Mouse (Mus musculus): Measurements from ENCODE around the gene Znhit1. TPM values are rescaled to one million over a fixed set of nuclear protein-coding genes. Genes with fewer than 3 reads are reported as not detected.

The Znhit1 gene
- total RNA-seq, 1 experiment from 2014 or later, result 28.2 TPM

Other genes with a start within 250 kb of the Znhit1 start
- not detected in 2 replicates for gene Col26a1, start 104.8 kb downstream of the Znhit1 start, total RNA-seq (2017)
- gene Ift22, start 79.9 kb downstream of the Znhit1 start, total RNA-seq (2017), result 3.8 and 15.0 TPM in 2 replicates
- 101 and 120 TPM in 2 replicates for gene Fis1, start 34.7 kb downstream of the Znhit1 start, total RNA-seq (2017)
- gene Cldn15, start 21.4 kb downstream of the Znhit1 start, total RNA-seq (2017), result 1.3 and 1.8 TPM in 2 replicates
- 35.1 and 57.3 TPM in 2 replicates for gene Plod3, start 1.0 kb downstream of the Znhit1 start, total RNA-seq (2017)
- not detected in 2 replicates for gene Vgf, start 38.4 kb upstream of the Znhit1 start, total RNA-seq (2017)
- gene Ap1s1, start 58.1 kb upstream of the Znhit1 start, total RNA-seq (2017), result 63.6 and 70.1 TPM in 2 replicates
- not detected in 2 replicates for gene Serpine1, start 84.2 kb upstream of the Znhit1 start, total RNA-seq (2017)
- 27.7 and 34.3 TPM in 2 replicates for gene Trim56, start 128.2 kb upstream of the Znhit1 start, total RNA-seq (2017)
- not detected in 2 replicates for gene Muc3, start 161.3 kb upstream of the Znhit1 start, total RNA-seq (2017)
- 0.82 TPM in 1 of 2 replicates, not detected in the other for gene Muc3a, start 224.4 kb upstream of the Znhit1 start, total RNA-seq (2017)

Measured in common myeloid progenitor, adult 5-6 weeks (primary cell).